Mouse (Mus musculus) CH12.LX (cell line): Measurements from ENCODE around the gene Tirap. TPM values are rescaled to one million over a fixed set of nuclear protein-coding genes. Genes with fewer than 3 reads are reported as not detected.
"Not testable (repeated sequence)": the region's sequence is repeated elsewhere in the genome, so short reads cannot be mapped to it uniquely, and the experiment has no call there.

ENCODE experiments used
- DNase-seq: peaks from one replicate; pipeline ENCODE4 v3.0.0-alpha.2; 2013; ENCODE audit errors: extremely low read depth
- H3K27ac ChIP-seq: 2 replicates; pipeline ENCODE4 v1.5.1; 2012; ENCODE audit warnings: low read depth, mild to moderate bottlenecking, control low read depth, moderate library complexity; ENCODE audit not compliant: insufficient read depth
- H3K27me3 ChIP-seq: replicated peaks from 2 replicates; pipeline ENCODE3; 2012; ENCODE audit warnings: inconsistent platforms
- H3K36me3 ChIP-seq, 2 experiments: replicated peaks in 1 of 2; 2 replicates each; pipeline versions ENCODE3 to v1.6.1; 2012; ENCODE audit warnings: inconsistent platforms in 1 of 2, low read length in 1 of 2, mild to moderate bottlenecking in 1 of 2, mixed read lengths in 1 of 2, moderate library complexity in 1 of 2; ENCODE audit not compliant: control insufficient read depth in 1 of 2, insufficient read depth in 1 of 2
- H3K4me1 ChIP-seq, 2 experiments: 2 replicates each; pipeline ENCODE4 v1.6.1; 2012; ENCODE audit warnings: inconsistent platforms in 1 of 2, moderate library complexity in 1 of 2; ENCODE audit not compliant: insufficient read depth in 2 of 2, control insufficient read depth in 1 of 2
- H3K4me2 ChIP-seq: 2 replicates; pipeline ENCODE4 v1.6.1; 2012; ENCODE audit warnings: low read depth, mild to moderate bottlenecking, control low read depth; ENCODE audit not compliant: poor library complexity, insufficient read depth, severe bottlenecking
- H3K4me3 ChIP-seq, 3 experiments: fragments of 150-350 bp in 1 of 3; sonication (generic) in 1 of 3; replicated peaks in 1 of 3; 2 replicates each; pipeline versions ENCODE3 to v1.5.1; 2011 to 2012; ENCODE audit warnings: low read depth in 2 of 3, low read length in 2 of 3, mild to moderate bottlenecking in 2 of 3, moderate library complexity in 2 of 3, control low read depth in 1 of 3, improper control_type of control experiment in 1 of 3, inconsistent platforms in 1 of 3, mixed read lengths in 1 of 3; ENCODE audit not compliant: poor library complexity in 1 of 3
- H3K79me2 ChIP-seq: replicated peaks from 2 replicates; pipeline ENCODE4 v1.6.1; 2012; ENCODE audit warnings: mild to moderate bottlenecking, moderate library complexity; ENCODE audit not compliant: control insufficient read depth, poor library complexity, insufficient read depth, severe bottlenecking; ENCODE audit errors: extremely low read depth
- H3K9ac ChIP-seq: 2 replicates; pipeline ENCODE4 v1.6.1; 2012; ENCODE audit warnings: low read depth, mild to moderate bottlenecking, control low read depth, moderate library complexity; ENCODE audit not compliant: insufficient read depth
- H3K9me3 ChIP-seq: replicated peaks from 2 replicates; pipeline ENCODE3; 2012; ENCODE audit warnings: low read length, inconsistent platforms, mixed read lengths
- CHD1 ChIP-seq: IDR thresholded peaks from 2 replicates; pipeline ENCODE4 v1.6.1; 2012; ENCODE audit warnings: low read depth, low read length, improper control_type of control experiment, inconsistent platforms
- E2F4 ChIP-seq: IDR thresholded peaks from 2 replicates; pipeline ENCODE4 v1.6.1; 2011; ENCODE audit warnings: low read depth, low read length, improper control_type of control experiment; ENCODE audit not compliant: insufficient replicate concordance
- ETS1 ChIP-seq: conservative IDR thresholded peaks from 2 replicates; pipeline ENCODE4 v1.6.1; 2012; ENCODE audit warnings: low read depth, mild to moderate bottlenecking, inconsistent platforms, low read length, improper control_type of control experiment, moderate library complexity
- JUN ChIP-seq: IDR thresholded peaks from 2 replicates; pipeline ENCODE4 v1.6.1; 2011; ENCODE audit warnings: low read depth, mild to moderate bottlenecking, low read length, improper control_type of control experiment, moderate library complexity; ENCODE audit not compliant: insufficient read depth
- KAT2A ChIP-seq: IDR thresholded peaks from 2 replicates; pipeline ENCODE4 v1.6.1; 2012; ENCODE audit warnings: low read length, improper control_type of control experiment, inconsistent platforms; ENCODE audit not compliant: insufficient replicate concordance
- MAFK ChIP-seq: IDR thresholded peaks from 2 replicates; pipeline ENCODE4 v1.6.1; 2011; ENCODE audit warnings: low read length, improper control_type of control experiment; ENCODE audit not compliant: insufficient replicate concordance
- POLR2AphosphoS2 ChIP-seq: IDR thresholded peaks from 2 replicates; pipeline ENCODE4 v1.6.1; 2011; ENCODE audit warnings: low read depth, low read length, improper control_type of control experiment
- RAD21 ChIP-seq: IDR thresholded peaks from 2 replicates; pipeline ENCODE4 v1.6.1; 2011; ENCODE audit warnings: low read depth, mild to moderate bottlenecking, low read length, improper control_type of control experiment, moderate library complexity
- RCOR1 ChIP-seq: conservative IDR thresholded peaks from 2 replicates; pipeline ENCODE4 v1.6.1; 2012; ENCODE audit warnings: low read depth, mild to moderate bottlenecking, inconsistent platforms, low read length, improper control_type of control experiment
- SIN3A ChIP-seq: IDR thresholded peaks from 2 replicates; pipeline ENCODE4 v1.6.1; 2012; ENCODE audit warnings: low read length, improper control_type of control experiment, inconsistent platforms
- SMC3 ChIP-seq: IDR thresholded peaks from 2 replicates; pipeline ENCODE4 v1.6.1; 2011; ENCODE audit warnings: low read depth, low read length, improper control_type of control experiment
- USF1 ChIP-seq: IDR thresholded peaks from 2 replicates; pipeline ENCODE4 v1.6.1; 2014; ENCODE audit warnings: low read depth, mild to moderate bottlenecking, inconsistent platforms, low read length, improper control_type of control experiment
- USF2 ChIP-seq: conservative IDR thresholded peaks from 2 replicates; pipeline ENCODE4 v1.6.1; 2011; ENCODE audit warnings: low read depth, low read length, improper control_type of control experiment
- ZC3H11A ChIP-seq: IDR thresholded peaks from 2 replicates; pipeline ENCODE4 v1.6.1; 2012; ENCODE audit warnings: low read depth, mild to moderate bottlenecking, inconsistent platforms, low read length, improper control_type of control experiment
- ZKSCAN1 ChIP-seq: IDR thresholded peaks from 2 replicates; pipeline ENCODE4 v1.6.1; 2012; ENCODE audit warnings: low read depth, inconsistent platforms, low read length, improper control_type of control experiment, borderline replicate concordance
- ZMIZ1 ChIP-seq: IDR thresholded peaks from 2 replicates; pipeline ENCODE4 v1.6.1; 2012; ENCODE audit warnings: low read depth, mild to moderate bottlenecking, inconsistent platforms, low read length, improper control_type of control experiment
- dilution Hi-C: fragments of 300-500 bp; cut with MboI; formaldehyde crosslinking; loops from 2 replicates; pipeline ENCODE4 v1.14.3; 2020; ENCODE audit warnings: low sequenced_read_pairs; ENCODE audit not compliant: extremely low pct_unique_long_range_greater_than_20kb, extremely low pct_ligation_motif_present
- in situ Hi-C: fragments of 300-500 bp; cut with MboI; formaldehyde crosslinking; loops from 3 replicates; pipeline ENCODE4 v1.14.3; 2019; ENCODE audit warnings: low sequenced_read_pairs, low pct_ligation_motif_present, low pct_unique_long_range_greater_than_20kb, mixed read lengths
- polyA plus RNA-seq: library from polyadenylated mRNA; unstranded; fragments of >175 nt; gene quantifications from 2 replicates; pipeline ENCODE4 v1.2.1, GENCODE M21; 2012; ENCODE audit warnings: low read depth; ENCODE audit not compliant: insufficient read length
- total RNA-seq, 2 experiments: library from RNA; depleted of rRNA; stranded (reverse); fragments of 300-350 nt in 1 of 2; fragments of >200 nt in 1 of 2; gene quantifications; 2 replicates each; pipeline ENCODE4 v1.2.3; 2012 to 2014

The Tirap gene
- total and polyA plus RNA-seq, 3 experiments, result 10.5 to 18.7 (median 14.2) TPM

DNA sequence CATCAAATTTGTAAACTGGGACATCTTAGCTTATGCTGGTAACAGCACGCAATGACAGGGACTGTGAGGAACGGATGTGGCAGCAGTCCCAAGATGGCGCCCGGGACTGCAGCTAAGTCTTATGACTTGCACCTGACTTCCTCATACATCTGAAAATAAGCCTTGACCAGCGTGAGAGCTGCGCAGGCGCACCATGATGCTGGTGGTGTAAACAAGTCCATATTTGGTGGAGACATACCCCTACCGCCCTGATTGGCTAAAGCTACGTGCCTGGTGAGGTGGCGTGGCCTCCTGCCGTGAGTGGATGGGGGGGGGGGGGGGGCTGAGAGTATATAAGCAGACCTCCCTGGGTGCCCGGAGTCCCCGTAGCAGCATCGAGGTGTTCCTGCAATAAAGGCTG, 52.8 kb downstream of the Tirap start:
- H3K27ac ChIP-seq, in situ Hi-C loops, dilution Hi-C loops, H3K27me3 ChIP-seq, H3K4me2 ChIP-seq, H3K9me3 ChIP-seq, DNase-seq, H3K4me3 ChIP-seq, H3K79me2 ChIP-seq, H3K9ac ChIP-seq, H3K4me1 ChIP-seq: not testable (repeated sequence)
- H3K36me3 ChIP-seq, result peaks cover 0 to 37% of the 10 kb centered on the region in 2 experiments

DNA sequence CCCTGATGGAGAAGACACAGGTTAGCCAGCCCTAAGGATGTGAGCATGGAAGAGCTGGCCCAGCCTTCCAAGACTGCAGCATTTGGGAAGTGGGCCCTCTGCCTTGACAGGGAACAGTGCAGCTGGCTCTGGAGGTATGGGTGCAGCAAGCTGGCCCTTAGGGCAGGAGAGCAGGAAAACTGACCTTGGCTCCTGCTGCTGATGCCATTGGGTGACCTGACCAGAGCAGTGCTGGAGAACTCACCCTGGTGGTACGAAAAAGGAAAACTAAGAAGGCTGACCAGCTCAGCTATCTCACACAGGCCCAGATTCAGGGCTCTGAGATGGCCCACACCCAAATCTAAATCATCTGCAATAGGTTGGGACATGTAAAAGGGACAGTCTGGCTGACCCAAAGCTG, 54.3 kb downstream of the Tirap start:
- Histone ChIP-seq H3K27ac (no peak overlapping the region), H3K4me1 (peaks cover 4 to 12% of the 10 kb centered on the region in 2 experiments; a peak in 2 of 4 replicates), H3K4me2 (no peak overlapping the region), H3K79me2 (0 out of 2 replicates have a peak, but pooled peaks cover 1% of the 10 kb centered on the region), H3K36me3 (peaks cover 0 to 41% of the 10 kb centered on the region in 2 experiments), H3K4me3 (no peak overlapping the region), H3K9ac (no peak overlapping the region), H3K27me3 (no peaks in the 10 kb centered on the region), H3K9me3 (no peaks in the 10 kb centered on the region)
- no peak for DNase-seq
- TF ChIP-seq SMC3, result no peak
- no peak for TF ChIP-seq E2F4
- no peak for TF ChIP-seq MAFK
- in situ Hi-C loops (no loop called here), dilution Hi-C loops (no loop called here)

DNA sequence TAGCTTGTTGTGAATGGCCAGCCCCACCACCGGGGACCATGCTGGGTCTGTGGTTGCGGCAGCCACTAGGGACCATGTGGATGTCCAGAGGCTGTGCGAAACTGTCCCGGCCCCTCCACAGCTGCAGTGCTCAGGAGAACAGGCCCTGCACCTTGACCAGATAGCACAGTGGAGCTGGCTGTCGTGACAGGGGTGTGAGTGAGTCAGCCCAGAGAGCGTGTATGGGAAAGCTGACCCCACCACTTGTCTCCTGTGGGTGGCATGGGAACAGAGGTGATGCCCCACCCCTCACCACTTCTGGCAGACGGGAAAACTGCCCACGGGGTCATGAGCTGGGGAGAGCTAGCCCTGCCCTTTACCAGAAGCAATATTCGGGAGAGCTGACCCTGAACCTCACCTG, 55.0 kb downstream of the Tirap start:
- peaks cover 0 to 43% of the 10 kb centered on the region in 2 experiments for H3K36me3 ChIP-seq
- in situ Hi-C loops, result no loop called here
- 0 out of 2 replicates have a peak, but pooled peaks cover 1% of the 10 kb centered on the region for H3K79me2 ChIP-seq
- no peak overlapping the region for H3K27ac ChIP-seq
- no peak for TF ChIP-seq RAD21
- TF ChIP-seq USF2, result no peak
- TF ChIP-seq ETS1, result no peak
- no peak for TF ChIP-seq CHD1
- no peak for TF ChIP-seq ZC3H11A
- no peak for TF ChIP-seq JUN
- TF ChIP-seq ZKSCAN1, result no peak
- TF ChIP-seq USF1, result no peak
- TF ChIP-seq MAFK, result no peak
- TF ChIP-seq E2F4, result no peak
- no peak for TF ChIP-seq ZMIZ1
- TF ChIP-seq SIN3A, result no peak
- TF ChIP-seq POLR2AphosphoS2, result no peak
- TF ChIP-seq KAT2A, result no peak
- TF ChIP-seq RCOR1, result no peak
- TF ChIP-seq, all 38 proteins: peak for 0
- H3K4me3 ChIP-seq, result no peak overlapping the region
- no peak for DNase-seq
- H3K4me2 ChIP-seq, result no peak overlapping the region
- H3K9ac ChIP-seq, result no peak overlapping the region
- peaks cover 4 to 19% of the 10 kb centered on the region in 2 experiments; a peak in 2 of 4 replicates for H3K4me1 ChIP-seq
- dilution Hi-C loops, result no loop called here
- H3K9me3 ChIP-seq, result no peaks in the 10 kb centered on the region
- H3K27me3 ChIP-seq, result no peaks in the 10 kb centered on the region
